Mouse (Mus musculus): ENCODE results near the gene Ddc.

GRCm38 (mm10) chr11:11932102-11932789, 34.3 kb upstream of the Ddc start:
- TF ChIP-seq CTCF (IDR thresholded peaks at IDR 0.05; ENCODE audit: insufficient read depth, low read length) (no peak), POLR2A (IDR thresholded peaks at IDR 0.05; ENCODE audit: borderline replicate concordance, extremely low read depth, low read depth, low read length) (no peak)

All from lung, adult 2 months (tissue).